Mouse (Mus musculus): ENCODE results near the gene Gm44973.

Gene Gm44973

DNA sequence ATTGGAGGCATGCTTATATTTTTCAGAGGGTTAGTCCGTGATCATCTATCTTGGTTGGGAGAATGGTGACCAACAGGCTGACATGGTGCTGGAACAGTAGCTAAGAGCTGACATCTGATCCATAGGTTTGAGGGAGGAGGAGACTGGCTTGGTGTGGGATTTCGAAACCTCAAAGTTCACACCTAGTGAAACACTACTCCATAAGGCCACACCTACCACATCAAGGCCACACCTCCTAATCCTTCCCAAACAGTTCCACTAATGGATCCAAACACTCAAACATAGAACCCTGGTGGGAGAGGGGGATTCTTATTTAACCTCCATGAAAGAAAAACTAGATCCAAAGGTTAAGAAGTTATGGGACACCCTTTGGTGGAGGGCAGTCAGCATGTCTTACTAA is 1.6 kb downstream of the Gm44973 start:
- peak; percentile 59 for DNase-seq

DNA sequence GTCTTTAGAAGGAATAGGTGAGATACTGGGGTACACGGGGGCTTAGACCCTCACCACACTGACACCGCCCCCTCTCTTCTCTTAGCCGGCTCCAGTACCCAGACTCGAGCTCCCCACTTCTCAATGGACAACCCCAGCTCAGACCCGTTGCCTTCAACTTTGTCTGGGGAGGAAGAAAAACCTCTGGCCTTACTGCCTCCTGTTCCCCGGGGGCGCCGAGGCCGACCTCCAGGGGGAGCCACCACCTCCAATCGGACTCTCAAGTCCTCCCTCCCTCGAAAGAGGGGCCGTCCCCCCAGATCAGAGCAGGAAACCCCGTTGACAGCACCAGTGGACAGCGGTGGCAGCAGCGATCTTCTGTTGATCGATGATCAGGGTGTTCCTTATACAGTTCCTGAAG is 2.1 kb downstream of the Gm44973 start:
- DNase-seq = peak; percentile 71

DNA sequence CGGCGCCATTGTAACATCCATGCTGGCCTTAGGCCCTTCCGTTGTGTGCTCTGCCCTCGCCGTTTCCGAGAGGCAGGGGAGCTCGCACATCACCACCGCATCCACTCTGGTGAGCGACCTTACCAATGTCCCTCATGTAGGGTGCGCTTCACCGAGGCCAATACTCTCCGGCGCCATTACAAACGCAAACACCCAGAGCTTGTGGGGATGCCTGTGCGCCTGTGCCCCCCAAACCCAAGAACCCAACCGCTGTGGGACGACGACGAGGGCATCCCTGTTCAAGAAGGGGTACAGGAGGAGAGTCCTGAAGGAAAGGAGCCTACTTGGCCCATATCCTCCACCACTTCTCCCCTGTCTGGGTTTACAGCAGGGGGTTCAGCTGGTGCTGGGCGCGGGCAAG is 2.6 kb downstream of the Gm44973 start:
- DNase-seq = no peak

DNA sequence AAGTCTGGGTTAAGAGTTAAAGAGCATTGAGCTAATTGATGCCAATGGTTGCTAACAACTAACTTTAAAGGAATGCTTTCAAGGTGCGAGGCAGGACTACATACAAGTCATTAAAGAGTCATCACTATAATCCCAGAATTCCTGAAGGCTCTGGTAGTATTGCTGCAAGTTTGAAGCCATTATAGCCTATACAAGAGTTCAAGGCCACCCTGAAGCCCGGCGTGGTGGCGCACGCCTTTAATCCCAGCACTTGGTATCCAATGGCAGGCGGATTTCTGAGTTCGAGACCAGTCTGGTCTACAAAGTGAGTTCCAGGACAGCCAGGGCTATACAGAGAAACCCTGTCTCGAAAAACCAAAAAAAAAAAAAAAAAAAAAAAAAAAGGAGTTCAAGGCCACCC is 4.3 kb downstream of the Gm44973 start:
- peak; percentile 61 for DNase-seq

DNA sequence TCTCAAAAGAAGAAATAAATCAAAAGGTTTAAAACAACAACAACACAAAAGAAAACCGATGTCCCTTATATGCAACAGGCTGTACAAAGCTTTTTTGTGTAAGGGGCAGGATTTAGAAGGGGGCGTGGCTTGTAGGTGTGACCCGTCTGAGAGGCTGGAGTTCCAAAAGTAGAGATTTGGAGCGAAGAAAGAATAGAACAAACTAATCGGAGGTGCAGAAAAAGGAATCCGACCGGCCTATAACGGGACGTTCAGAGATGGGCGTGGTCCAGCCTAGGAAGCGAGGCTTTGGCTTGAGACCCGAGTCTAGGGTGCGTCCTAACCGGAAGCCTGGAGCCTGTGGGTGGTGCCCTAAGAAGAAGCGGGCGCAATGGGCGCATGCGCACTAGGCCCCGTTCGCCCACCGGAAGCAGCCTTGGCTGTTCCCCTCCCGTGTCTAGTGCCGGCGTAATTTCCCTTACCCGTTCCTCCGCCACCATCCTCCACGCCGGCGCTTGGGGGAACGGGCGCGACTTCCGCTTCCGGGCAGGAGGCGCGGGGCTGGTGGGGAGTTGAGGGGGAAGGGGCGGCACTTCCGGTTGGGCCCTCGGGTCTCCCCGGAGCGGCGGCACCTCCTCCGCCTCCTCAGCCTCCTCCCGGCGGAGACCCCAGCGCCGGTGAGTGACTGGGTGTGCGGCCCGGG is 4.8 kb downstream of the Gm44973 start, which contains the start of the genes Zfp865 and Ccdc106:
Gene Zfp865 (plus strand): TSS at position 377 of the 682 bp plus-strand sequence.
Gene Ccdc106 (plus strand): TSS at position 554 of the 682 bp plus-strand sequence.
- DNase-seq = peak; percentile 98

DNA sequence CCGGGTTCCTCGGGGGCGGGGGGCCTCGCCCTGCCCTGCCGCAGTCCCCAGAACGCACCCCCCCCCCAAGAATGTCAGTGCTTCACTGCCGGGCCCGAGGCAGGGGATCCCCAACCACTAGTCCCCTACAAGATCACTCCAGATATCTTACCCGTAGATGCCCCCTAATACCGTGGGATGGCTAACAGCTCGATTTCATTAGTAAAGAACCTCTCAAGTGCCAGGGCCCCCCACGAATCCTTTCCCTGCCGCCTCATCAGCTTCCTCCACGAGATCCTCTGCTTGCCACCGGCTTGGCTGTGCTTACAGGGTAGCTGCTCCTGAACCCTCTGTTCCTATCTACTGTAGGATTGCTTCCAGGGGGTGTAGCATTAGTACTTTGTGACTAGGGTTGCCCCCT is 5.4 kb downstream of the Gm44973 start:
- DNase-seq = peak; percentile 74

DNA sequence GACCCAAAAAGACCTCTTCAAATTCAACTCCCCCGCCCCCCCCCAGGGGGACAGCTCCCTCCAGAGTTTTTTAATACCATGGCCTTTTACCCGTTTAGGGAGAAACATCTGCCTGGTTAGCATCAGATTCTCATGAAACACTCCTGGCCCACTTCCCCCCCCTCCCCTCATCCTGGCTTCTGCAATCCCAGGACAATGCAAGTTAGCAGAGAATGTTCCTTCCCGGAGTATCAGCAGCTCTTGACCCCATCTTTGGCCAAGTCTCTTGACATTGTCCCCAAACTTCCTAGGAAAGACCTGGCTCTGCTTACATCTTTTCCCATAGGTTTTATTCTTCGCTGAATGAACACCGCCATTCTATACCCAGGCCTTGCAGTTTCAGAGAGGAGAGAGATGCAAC is 5.9 kb downstream of the Gm44973 start:
- no peak for DNase-seq

DNA sequence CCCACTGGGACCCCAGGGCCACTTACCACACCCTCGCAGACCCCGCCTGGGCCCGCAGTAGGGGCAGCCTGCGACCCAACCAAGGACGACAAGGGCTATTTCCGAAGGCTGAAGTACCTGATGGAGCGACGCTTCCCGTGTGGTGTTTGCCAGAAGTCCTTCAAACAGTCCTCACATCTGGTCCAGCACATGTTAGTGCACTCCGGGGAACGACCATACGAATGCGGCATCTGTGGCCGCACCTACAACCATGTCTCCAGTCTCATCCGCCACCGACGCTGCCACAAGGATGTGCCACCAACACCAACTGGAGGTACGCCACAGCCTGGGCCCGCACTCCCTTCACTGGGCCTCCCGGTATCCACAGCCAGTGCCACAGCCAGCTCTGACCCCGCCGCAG is 14.2 kb downstream of the Gm44973 start:
- DNase-seq = no peak

DNA sequence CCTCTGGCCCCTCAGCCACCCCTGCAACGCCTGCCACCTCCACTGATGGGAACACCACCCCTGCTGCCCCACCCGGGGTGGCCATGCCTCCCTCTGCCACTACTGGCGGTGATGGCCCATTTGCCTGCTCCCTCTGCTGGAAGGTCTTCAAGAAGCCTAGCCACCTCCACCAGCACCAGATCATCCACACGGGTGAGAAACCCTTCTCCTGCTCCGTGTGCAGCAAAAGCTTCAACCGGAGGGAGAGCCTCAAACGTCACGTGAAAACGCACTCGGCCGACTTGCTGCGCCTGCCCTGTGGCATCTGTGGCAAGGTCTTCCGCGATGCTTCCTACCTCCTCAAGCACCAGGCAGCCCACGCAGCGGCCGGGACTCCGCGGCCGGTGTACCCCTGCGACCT is 14.7 kb downstream of the Gm44973 start:
- no peak for DNase-seq

DNA sequence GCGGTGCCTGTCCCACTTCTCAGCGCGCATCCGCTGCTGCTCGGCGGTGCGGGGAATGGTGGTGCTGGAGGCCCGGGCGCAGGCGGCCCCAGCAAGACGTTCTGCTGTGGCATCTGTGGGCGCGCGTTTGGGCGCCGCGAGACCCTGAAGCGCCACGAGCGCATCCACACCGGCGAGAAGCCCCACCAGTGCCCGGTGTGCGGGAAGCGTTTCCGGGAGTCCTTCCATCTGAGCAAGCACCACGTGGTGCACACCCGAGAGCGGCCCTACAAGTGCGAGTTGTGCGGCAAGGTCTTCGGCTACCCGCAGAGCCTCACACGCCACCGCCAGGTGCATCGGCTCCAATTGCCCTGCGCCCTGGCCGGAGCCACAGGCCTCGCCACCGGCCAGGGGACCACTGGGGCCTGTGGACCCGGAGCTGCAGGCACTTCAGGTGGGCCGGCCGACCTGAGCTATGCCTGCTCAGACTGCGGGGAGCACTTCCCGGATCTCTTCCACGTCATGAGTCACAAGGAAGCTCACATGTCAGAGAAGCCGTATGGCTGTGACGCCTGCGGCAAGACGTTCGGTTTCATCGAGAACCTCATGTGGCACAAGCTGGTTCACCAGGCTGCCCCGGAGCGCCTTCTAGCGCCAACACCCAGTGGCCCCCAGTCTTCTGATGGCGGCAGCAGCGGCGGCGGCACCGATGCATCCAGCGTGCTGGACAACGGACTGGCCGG is 15.4 kb downstream of the Gm44973 start:
- DNase-seq = no peak

DNA sequence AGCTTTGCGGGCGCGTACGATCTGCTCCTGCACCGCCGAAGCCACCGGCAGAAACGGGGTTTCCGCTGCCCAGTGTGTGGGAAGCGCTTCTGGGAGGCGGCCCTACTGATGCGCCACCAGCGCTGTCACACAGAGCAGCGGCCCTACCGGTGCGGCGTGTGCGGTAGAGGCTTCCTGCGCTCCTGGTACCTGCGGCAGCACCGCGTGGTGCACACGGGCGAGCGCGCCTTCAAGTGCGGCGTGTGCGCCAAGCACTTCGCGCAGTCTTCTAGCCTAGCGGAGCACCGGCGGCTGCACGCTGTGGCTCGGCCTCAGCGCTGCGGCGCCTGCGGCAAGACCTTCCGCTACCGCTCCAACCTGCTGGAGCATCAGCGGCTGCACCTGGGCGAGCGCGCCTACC is 16.2 kb downstream of the Gm44973 start:
- no peak for DNase-seq

DNA sequence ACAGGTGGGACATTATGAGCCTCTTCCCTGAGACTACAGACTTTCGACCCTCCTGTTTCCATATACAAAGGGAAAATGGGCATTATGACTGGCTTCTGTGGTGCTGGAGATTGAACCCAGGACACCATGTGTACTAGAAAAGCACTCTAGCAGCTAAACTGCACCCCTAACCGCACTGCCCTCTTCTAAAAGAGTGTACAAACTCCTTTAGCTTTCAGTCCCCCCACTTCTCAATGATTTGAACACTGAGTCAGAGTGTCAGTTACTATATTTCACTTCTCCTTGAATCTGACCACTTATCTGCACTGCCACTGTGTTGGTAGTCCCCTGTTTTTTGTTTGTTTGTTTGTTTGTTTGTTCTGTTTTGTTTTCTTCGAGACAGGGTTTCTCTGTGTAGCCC is 18.5 kb downstream of the Gm44973 start, which contains the start of gene 4632433K11Rik:
Gene 4632433K11Rik (plus strand): TSS at position 301 of the 400 bp plus-strand sequence.
- no peak for DNase-seq

DNA sequence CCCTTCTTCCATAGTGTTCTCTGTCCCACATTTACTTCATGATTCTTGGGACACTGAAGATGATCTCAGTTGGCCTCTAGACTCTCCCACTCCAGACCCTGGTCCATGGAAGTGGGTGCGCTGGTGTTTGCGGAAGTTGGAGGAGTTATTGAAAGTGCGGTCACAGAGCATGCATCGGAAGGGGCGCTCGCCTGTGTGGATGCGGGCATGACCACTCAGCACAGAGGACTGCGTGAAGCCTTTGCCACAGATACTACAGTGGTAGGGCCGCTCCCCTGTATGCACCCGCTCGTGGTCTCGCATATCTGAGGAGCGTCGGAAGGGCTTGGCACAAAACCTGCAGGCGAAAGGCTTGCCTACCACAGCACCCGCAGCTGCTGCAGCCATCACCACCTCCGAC is 20.3 kb downstream of the Gm44973 start:
- no peak for DNase-seq

DNA sequence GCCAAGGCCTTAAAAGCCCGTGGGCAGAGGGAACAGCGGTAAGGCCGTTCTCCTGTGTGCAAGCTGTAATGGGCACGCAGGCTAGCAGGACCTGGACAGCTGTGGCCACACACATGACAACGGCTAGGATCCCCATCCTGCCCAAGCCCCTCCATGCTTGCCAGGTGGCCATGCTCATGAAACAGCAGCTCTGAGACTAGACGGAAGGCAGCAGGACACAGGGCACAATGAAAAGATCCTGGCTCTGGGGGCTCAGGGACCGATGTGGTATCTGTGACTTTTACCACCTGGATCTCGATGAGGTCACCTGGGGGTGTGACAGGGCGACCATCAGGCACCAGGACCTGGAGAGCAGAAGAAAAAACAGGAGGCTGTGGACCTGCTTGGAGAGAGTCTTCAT is 20.8 kb downstream of the Gm44973 start:
- DNase-seq = no peak

DNA sequence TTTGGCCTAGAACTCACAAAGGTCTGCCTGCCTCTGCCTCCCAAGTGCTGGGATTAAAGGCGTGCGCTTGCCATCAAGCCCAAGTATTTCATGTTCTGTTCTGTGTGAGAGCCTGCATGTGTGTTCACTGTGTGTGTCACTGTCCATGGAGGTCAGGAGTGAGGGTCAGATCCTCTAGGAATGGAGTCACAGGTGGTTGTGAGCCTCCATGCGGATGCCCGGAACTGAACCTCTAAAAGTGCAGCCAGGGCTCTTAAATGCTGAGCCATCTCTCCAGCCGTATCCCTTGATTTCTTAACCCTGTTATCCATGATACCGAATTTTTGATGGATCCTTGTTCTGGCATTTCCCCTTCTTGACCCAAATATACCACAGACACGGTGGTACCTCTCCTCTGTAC is 21.7 kb downstream of the Gm44973 start:
- DNase-seq = peak; percentile 51

DNA sequence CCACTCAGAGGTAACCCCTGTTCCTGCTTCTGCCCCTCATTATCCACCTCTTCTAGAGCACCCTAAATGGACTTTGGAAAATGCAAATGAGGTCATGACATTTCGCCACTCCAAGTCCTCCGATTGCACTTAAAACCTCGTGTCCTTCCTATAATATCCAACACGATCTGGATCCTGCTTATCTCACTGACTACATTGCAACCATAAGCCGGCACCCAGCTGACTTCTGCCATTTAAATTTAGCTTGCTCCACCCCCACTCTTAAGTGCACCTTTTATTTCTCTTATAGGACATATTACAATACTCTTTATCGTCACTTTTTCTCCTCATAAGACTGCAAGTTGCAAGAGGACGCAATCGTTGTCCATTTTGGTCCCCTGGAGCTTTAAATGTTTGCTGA is 22.2 kb downstream of the Gm44973 start:
- DNase-seq = no peak

DNA sequence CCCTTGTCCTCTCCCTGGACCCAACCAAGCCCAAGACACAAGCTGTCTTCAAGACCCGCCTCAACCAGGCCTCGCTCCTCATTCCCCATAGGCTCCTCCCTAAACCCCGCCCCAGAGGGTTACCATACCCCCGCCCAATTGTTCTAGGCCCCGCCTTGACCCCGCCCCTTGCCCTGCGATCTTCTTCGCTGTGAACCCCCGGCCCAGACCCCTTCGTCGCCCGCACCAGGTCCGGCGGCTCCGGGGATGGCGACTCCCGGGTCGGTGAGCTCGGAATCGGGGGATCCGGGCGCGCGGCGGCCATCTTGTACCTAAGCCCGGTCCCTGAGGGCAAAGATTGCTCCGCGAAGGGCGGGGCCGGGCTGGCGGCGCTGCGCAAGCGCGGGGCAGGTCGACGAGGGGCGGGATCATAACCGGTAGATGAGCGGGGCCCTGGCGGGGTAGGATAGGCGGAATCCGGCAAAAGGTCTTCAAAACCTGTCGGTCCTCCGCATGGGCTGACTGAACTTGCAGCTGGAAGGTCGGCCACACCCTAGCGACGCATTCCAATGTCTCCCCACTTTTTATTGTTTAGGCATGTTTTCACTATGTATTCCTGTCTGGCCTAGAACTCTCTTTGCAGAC is 22.9 kb downstream of the Gm44973 start, which contains the start of gene Zfp784:
Gene Zfp784 (minus strand): TSS at position 338 of the 624 bp plus-strand sequence.
- DNase-seq = peak; percentile 95

DNA sequence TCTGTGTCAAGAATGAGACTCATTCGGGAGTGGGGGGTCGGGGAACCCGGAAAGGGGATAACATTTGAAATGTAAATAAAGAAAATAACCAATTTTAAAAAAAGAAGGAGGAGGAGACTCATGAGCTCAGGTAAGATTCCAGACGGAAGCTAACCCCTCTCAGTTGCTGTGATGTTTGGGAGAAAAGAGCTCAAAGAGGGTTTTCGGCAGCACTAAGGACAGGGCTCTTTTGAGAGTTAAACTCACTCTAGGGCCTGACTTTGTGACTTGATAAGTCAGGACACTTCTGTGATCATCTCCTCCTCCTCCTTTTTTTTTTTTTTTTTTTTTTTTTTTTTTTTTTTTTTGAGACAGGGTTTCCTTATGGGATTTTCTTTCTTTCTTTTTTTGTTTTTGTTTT is 23.6 kb downstream of the Gm44973 start:
- DNase-seq = no peak

DNA sequence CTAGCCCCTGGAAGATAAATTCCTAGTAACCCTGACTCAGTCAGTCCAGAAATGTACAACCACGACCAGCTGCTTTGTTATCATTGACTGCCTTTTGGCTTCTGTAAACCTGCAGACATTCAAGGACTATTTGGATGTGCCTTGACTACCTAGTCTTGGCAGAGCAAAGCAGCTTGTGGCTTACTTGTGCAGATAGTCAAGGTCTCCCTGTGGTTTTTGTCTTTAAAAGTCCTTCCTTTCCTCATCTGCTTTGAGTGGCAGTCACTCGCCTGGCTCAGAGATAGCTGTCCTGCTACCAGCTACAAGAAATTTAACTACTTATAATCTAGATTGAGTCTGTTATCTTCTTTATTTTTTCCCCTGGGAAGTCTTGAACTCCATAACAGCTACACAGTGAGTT is 29.7 kb downstream of the Gm44973 start:
- DNase-seq = no peak

DNA sequence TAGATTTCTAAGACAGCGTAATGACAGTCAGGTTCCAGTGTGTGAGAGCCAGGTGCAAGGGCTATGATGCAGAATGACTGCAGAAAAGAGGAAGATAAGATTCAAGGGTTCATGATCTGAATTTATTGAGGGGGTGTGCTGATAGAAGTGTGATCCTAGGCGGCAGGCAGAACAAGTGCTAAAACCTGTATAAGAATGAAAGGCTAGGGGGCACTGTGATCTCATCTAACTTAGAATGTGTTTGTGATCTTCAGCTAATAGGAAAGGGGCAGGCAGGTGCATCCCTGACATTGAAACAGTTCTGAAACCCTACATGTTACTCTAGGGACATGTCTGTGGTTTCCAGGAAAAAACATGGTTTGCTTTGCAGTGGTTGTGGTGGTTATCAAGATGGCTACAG is 30.8 kb downstream of the Gm44973 start:
- DNase-seq = no peak

DNA sequence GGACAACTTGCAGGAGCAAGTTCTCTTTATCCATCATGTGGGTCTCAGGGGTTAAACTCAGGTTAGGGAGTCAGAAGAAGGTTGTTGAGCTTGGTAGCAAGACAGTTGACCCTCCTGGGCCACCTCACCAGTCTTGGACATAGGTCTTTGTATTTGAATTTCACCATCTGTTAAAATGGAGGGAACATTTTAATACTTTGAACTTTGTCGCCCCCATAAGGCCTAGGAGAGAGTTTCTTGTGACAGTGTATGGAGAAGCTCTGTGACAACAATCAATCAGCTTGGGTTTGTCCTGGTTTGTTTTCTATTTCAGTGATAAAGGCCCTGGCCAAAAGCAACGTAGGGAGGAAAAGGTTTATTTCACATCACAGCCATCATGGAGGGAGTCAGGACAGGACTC is 32.0 kb downstream of the Gm44973 start:
- peak; percentile 73 for DNase-seq

DNA sequence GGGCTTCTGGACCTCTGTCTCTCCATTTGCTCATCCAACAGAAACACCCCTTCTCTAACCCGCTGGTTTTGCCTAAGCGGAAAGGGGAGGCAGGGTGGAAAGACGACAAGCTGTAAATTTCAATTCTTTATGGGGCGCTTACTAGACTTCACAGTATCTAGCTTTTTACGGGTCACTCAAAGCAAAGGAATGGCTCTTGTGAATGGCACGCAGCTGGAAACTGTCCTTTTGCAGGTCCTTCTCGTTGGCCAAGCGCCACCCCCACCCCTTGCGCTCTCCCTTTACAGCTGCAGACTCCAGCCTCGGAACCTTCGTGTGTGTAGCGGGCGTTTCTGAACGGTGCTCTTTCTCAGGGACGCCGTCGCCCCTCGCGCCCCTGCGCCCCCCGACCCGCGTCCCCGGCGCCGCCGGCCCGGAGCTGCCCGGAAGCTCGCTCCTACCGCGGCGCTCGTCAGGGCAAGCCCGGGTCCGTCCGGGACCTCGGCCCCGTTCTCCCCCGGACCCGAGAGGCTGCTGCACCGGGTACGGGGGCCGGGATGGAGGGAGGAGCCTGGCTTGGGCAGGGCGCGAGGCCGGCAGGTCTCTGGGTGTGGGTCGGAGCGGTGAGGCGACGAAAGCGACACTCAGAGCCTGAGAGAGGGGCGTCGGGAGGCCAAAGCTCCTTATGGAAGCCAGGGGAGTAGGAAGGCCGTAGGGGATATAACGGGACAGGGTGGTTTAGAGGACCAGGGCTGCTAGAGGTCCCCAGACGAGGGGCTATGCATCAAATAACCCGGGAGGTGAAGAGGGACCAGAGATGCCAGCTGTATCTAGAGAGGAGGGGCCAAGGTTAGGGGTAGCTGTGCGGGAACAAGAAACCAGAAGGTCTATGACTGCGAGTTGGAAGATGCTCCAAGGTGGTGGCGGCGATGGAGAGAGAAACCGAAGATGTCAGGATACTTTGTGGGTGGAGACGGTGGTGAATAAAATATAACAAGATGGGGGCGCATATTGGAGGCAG is 36.2 kb downstream of the Gm44973 start, which contains the start of gene Zfp580:
Gene Zfp580 (plus strand): TSS at position 346 of the 1,000 bp plus-strand sequence.
- peak; percentile 82 for DNase-seq
